Mouse (Mus musculus): Measurements from ENCODE around the gene Il12rb1. TPM values are rescaled to one million over a fixed set of nuclear protein-coding genes. Genes with fewer than 3 reads are reported as not detected.

Gene Il12rb1
- polyA plus RNA-seq, 1 experiment from 2014 or later: 0.45 TPM

GRCm38 (mm10) chr8:70791975-70792691, 16.1 kb upstream of the Il12rb1 start:
- Histone ChIP-seq H3K27ac (replicated peaks; ENCODE audit: low read depth, low read length) (peak overlapping the region; percentile 87), H3K27me3 (ENCODE audit: control insufficient read depth, insufficient read depth, low read length) (no peaks in the 10 kb centered on the region), H3K9ac (replicated peaks; ENCODE audit: low read length) (peak overlapping the region; percentile 61), H3K4me3 (replicated peaks; ENCODE audit: low read depth, low read length) (peak overlapping the region; percentile 51), H3K4me1 (ENCODE audit: control insufficient read depth, insufficient read depth, low read length) (peaks cover 26% of the 10 kb centered on the region), H3K9me3 (ENCODE audit: control insufficient read depth, low read length) (no peaks in the 10 kb centered on the region), H3K36me3 (ENCODE audit: control insufficient read depth, insufficient read depth, low read length) (peaks cover 20% of the 10 kb centered on the region), H3K4me2 (ENCODE audit: low read length) (peak overlapping the region; percentile 81)
- WGBS: 5% methylated on average over 58 of the region's 58 CpGs
- DNase-seq (peak; percentile 98), ATAC-seq (ENCODE audit: low FRiP score, low TSS enrichment) (peak; percentile 86)

GRCm38 (mm10) chr8:70792700-70793099, 15.5 kb upstream of the Il12rb1 start:
- 0% methylated on average over 20 of the region's 20 CpGs for WGBS
- ATAC-seq (ENCODE audit: low FRiP score, low TSS enrichment): no peak; the same call in 1 of the 2 replicates
- peak overlapping the region; percentile 81 for H3K4me2 ChIP-seq (ENCODE audit: low read length)

GRCm38 (mm10) chr8:70794215-70794614, 14.0 kb upstream of the Il12rb1 start:
- no peak for DNase-seq
- peaks cover 35% of the 10 kb centered on the region for H3K4me1 ChIP-seq (ENCODE audit: control insufficient read depth, insufficient read depth, low read length)
- no peak overlapping the region for H3K27ac ChIP-seq (replicated peaks; ENCODE audit: low read depth, low read length)
- 84% methylated on average over 2 of the region's 2 CpGs for WGBS
- no peak overlapping the region for H3K4me2 ChIP-seq (ENCODE audit: low read length)
- H3K36me3 ChIP-seq (ENCODE audit: control insufficient read depth, insufficient read depth, low read length): peaks cover 1% of the 10 kb centered on the region; the same call in 1 of the 2 replicates
- H3K4me3 ChIP-seq (replicated peaks; ENCODE audit: low read depth, low read length): no peak overlapping the region
- H3K9me3 ChIP-seq (ENCODE audit: control insufficient read depth, low read length): no peaks in the 10 kb centered on the region
- no peak for ATAC-seq (ENCODE audit: low FRiP score, low TSS enrichment)
- H3K9ac ChIP-seq (replicated peaks; ENCODE audit: low read length): no peak overlapping the region
- H3K27me3 ChIP-seq (ENCODE audit: control insufficient read depth, insufficient read depth, low read length): peaks cover 11% of the 10 kb centered on the region

More at GRCm38 (mm10) chr8:70792700-70793099, 15.5 kb upstream of the Il12rb1 start:
- H3K4me3 ChIP-seq (replicated peaks; ENCODE audit: low read depth, low read length): peak overlapping the region; percentile 51
- H3K9ac ChIP-seq (replicated peaks; ENCODE audit: low read length): peak overlapping the region; percentile 61
- peaks cover 15% of the 10 kb centered on the region for H3K36me3 ChIP-seq (ENCODE audit: control insufficient read depth, insufficient read depth, low read length)
- peak overlapping the region; percentile 87 for H3K27ac ChIP-seq (replicated peaks; ENCODE audit: low read depth, low read length)
- H3K27me3 ChIP-seq (ENCODE audit: control insufficient read depth, insufficient read depth, low read length): no peaks in the 10 kb centered on the region
- H3K4me1 ChIP-seq (ENCODE audit: control insufficient read depth, insufficient read depth, low read length): peaks cover 28% of the 10 kb centered on the region
- no peak for DNase-seq
- no peaks in the 10 kb centered on the region for H3K9me3 ChIP-seq (ENCODE audit: control insufficient read depth, low read length)

- H3K4me1 ChIP-seq (ENCODE audit: control insufficient read depth, insufficient read depth, low read length): peaks cover 35% of the 10 kb centered on the region
- H3K9ac ChIP-seq (replicated peaks; ENCODE audit: low read length): no peak overlapping the region
- no peaks in the 10 kb centered on the region for H3K9me3 ChIP-seq (ENCODE audit: control insufficient read depth, low read length)
- 90% methylated on average over 2 of the region's 2 CpGs for WGBS
- no peak overlapping the region for H3K27ac ChIP-seq (replicated peaks; ENCODE audit: low read depth, low read length)
- H3K4me3 ChIP-seq (replicated peaks; ENCODE audit: low read depth, low read length): no peak overlapping the region
- H3K4me2 ChIP-seq (ENCODE audit: low read length): no peak overlapping the region
- no peaks in the 10 kb centered on the region for H3K36me3 ChIP-seq (ENCODE audit: control insufficient read depth, insufficient read depth, low read length)
- ATAC-seq (ENCODE audit: low FRiP score, low TSS enrichment) (no peak), DNase-seq (no peak)
- peaks cover 19% of the 10 kb centered on the region for H3K27me3 ChIP-seq (ENCODE audit: control insufficient read depth, insufficient read depth, low read length)
These were observed 12.9 kb upstream of the Il12rb1 start for GRCm38 (mm10) chr8:70795370-70795769.

- Histone ChIP-seq H3K27me3 (ENCODE audit: control insufficient read depth, insufficient read depth, low read length) (peaks cover 19% of the 10 kb centered on the region), H3K27ac (replicated peaks; ENCODE audit: low read depth, low read length) (peak overlapping the region; percentile 26; the same call in 1 of the 2 replicates)
- no peak for DNase-seq
These were observed 11.7 kb upstream of the Il12rb1 start for GRCm38 (mm10) chr8:70796403-70797080.

GRCm38 (mm10) chr8:70797081-70798070, 10.9 kb upstream of the Il12rb1 start:
- ATAC-seq (ENCODE audit: low FRiP score, low TSS enrichment) (peak; percentile 84), DNase-seq (peak; percentile 91)
- Histone ChIP-seq H3K9ac (replicated peaks; ENCODE audit: low read length) (peak overlapping the region; percentile 62), H3K9me3 (ENCODE audit: control insufficient read depth, low read length) (no peaks in the 10 kb centered on the region), H3K36me3 (ENCODE audit: control insufficient read depth, insufficient read depth, low read length) (no peaks in the 10 kb centered on the region), H3K27ac (replicated peaks; ENCODE audit: low read depth, low read length) (0 out of 2 replicates have a peak overlapping the region, but pooled peaks have one; percentile 26), H3K27me3 (ENCODE audit: control insufficient read depth, insufficient read depth, low read length) (peaks cover 19% of the 10 kb centered on the region), H3K4me1 (ENCODE audit: control insufficient read depth, insufficient read depth, low read length) (peaks cover 24% of the 10 kb centered on the region), H3K4me3 (replicated peaks; ENCODE audit: low read depth, low read length) (peak overlapping the region; percentile 49), H3K4me2 (ENCODE audit: low read length) (peak overlapping the region; percentile 89)
- WGBS: 1% methylated on average over 56 of the region's 57 CpGs

More at GRCm38 (mm10) chr8:70796403-70797080, 11.7 kb upstream of the Il12rb1 start:
- 1% methylated on average over 54 of the region's 54 CpGs for WGBS
- Histone ChIP-seq H3K36me3 (ENCODE audit: control insufficient read depth, insufficient read depth, low read length) (no peaks in the 10 kb centered on the region), H3K9me3 (ENCODE audit: control insufficient read depth, low read length) (no peaks in the 10 kb centered on the region), H3K4me1 (ENCODE audit: control insufficient read depth, insufficient read depth, low read length) (peaks cover 27% of the 10 kb centered on the region), H3K4me3 (replicated peaks; ENCODE audit: low read depth, low read length) (peak overlapping the region; percentile 49), H3K9ac (replicated peaks; ENCODE audit: low read length) (peak overlapping the region; percentile 62), H3K4me2 (ENCODE audit: low read length) (peak overlapping the region; percentile 89)
- ATAC-seq (ENCODE audit: low FRiP score, low TSS enrichment): no peak

GRCm38 (mm10) chr8:70798281-70798680, 10.0 kb upstream of the Il12rb1 start:
- Histone ChIP-seq H3K27ac (replicated peaks; ENCODE audit: low read depth, low read length) (no peak overlapping the region), H3K4me1 (ENCODE audit: control insufficient read depth, insufficient read depth, low read length) (peaks cover 16% of the 10 kb centered on the region), H3K27me3 (ENCODE audit: control insufficient read depth, insufficient read depth, low read length) (peaks cover 25% of the 10 kb centered on the region), H3K9ac (replicated peaks; ENCODE audit: low read length) (peak overlapping the region; percentile 62; the same call in 1 of the 2 replicates), H3K36me3 (ENCODE audit: control insufficient read depth, insufficient read depth, low read length) (no peaks in the 10 kb centered on the region), H3K4me2 (ENCODE audit: low read length) (peak overlapping the region; percentile 89), H3K4me3 (replicated peaks; ENCODE audit: low read depth, low read length) (peak overlapping the region; percentile 49), H3K9me3 (ENCODE audit: control insufficient read depth, low read length) (no peaks in the 10 kb centered on the region)
- peak; percentile 45 for DNase-seq
- WGBS: 11% methylated on average over 15 of the region's 15 CpGs
- ATAC-seq (ENCODE audit: low FRiP score, low TSS enrichment): no peak

- DNase-seq: no peak
- Histone ChIP-seq H3K9ac (replicated peaks; ENCODE audit: low read length) (no peak overlapping the region), H3K27ac (replicated peaks; ENCODE audit: low read depth, low read length) (no peak overlapping the region), H3K36me3 (ENCODE audit: control insufficient read depth, insufficient read depth, low read length) (no peaks in the 10 kb centered on the region), H3K4me1 (ENCODE audit: control insufficient read depth, insufficient read depth, low read length) (peaks cover 24% of the 10 kb centered on the region), H3K4me3 (replicated peaks; ENCODE audit: low read depth, low read length) (no peak overlapping the region), H3K27me3 (ENCODE audit: control insufficient read depth, insufficient read depth, low read length) (peaks cover 42% of the 10 kb centered on the region), H3K9me3 (ENCODE audit: control insufficient read depth, low read length) (no peaks in the 10 kb centered on the region), H3K4me2 (ENCODE audit: low read length) (no peak overlapping the region)
- no peak for ATAC-seq (ENCODE audit: low FRiP score, low TSS enrichment)
- WGBS: 46% methylated on average over 10 of the region's 10 CpGs
These were observed 7.6 kb upstream of the Il12rb1 start for GRCm38 (mm10) chr8:70800648-70801047.

Measured in midbrain, embryonic 14.5 days (tissue).